Mouse (Mus musculus): Measurements from ENCODE around the gene Hs3st5.
A peak's percentile ranks its signal among the peaks of the same experiment; 100 is the strongest.
"Not testable (repeated sequence)": the region's sequence is repeated elsewhere in the genome, so short reads cannot be mapped to it uniquely, and the experiment has no call there.

Hs3st5 gene

GRCm38 (mm10) chr10:36506727-36507555 lies at the start of gene Hs3st5:
Gene Hs3st5 (plus strand): TSS chr10:36506814.
- DNase-seq, result peak; percentile 41

GRCm38 (mm10) chr10:36468664-36469063 lies 38.0 kb upstream of the Hs3st5 start:
- DNase-seq, result no peak

GRCm38 (mm10) chr10:36471135-36471534 lies 35.5 kb upstream of the Hs3st5 start:
- DNase-seq, result no peak

GRCm38 (mm10) chr10:36474834-36475233 lies 31.8 kb upstream of the Hs3st5 start:
- no peak for DNase-seq

GRCm38 (mm10) chr10:36477543-36477942 lies 29.1 kb upstream of the Hs3st5 start:
- DNase-seq, result no peak

GRCm38 (mm10) chr10:36483362-36483761 lies 23.3 kb upstream of the Hs3st5 start:
- DNase-seq, result no peak

- DNase-seq, result no peak
These were observed 22.6 kb upstream of the Hs3st5 start for GRCm38 (mm10) chr10:36484011-36484410.

GRCm38 (mm10) chr10:36484728-36485300 lies 21.8 kb upstream of the Hs3st5 start:
- DNase-seq, result no peak

- no peak for DNase-seq
These were observed 13.0 kb upstream of the Hs3st5 start for GRCm38 (mm10) chr10:36493566-36493965.

- DNase-seq, result no peak
These were observed 6.9 kb upstream of the Hs3st5 start for GRCm38 (mm10) chr10:36499713-36500112.

- no peak for DNase-seq
These were observed 434 bp upstream of the Hs3st5 start for GRCm38 (mm10) chr10:36506033-36506726.

GRCm38 (mm10) chr10:36507556-36507870 lies 899 bp downstream of the Hs3st5 start:
- DNase-seq, result no peak

- no peak for DNase-seq
These were observed 1.5 kb downstream of the Hs3st5 start for GRCm38 (mm10) chr10:36507991-36508546.

GRCm38 (mm10) chr10:36509477-36509876 lies 2.9 kb downstream of the Hs3st5 start:
- DNase-seq, result no peak

GRCm38 (mm10) chr10:36523881-36524280 lies 17.3 kb downstream of the Hs3st5 start:
- no peak for DNase-seq

GRCm38 (mm10) chr10:36533633-36534335 lies 27.2 kb downstream of the Hs3st5 start:
- no peak for DNase-seq

- DNase-seq, result no peak
These were observed 40.0 kb downstream of the Hs3st5 start for GRCm38 (mm10) chr10:36546622-36547021.

- DNase-seq, result not testable (repeated sequence)
These were observed 41.1 kb downstream of the Hs3st5 start for GRCm38 (mm10) chr10:36547713-36548112.

GRCm38 (mm10) chr10:36554057-36554456 lies 47.4 kb downstream of the Hs3st5 start:
- DNase-seq, result no peak

GRCm38 (mm10) chr10:36554941-36555888 lies 48.6 kb downstream of the Hs3st5 start:
- no peak for DNase-seq

GRCm38 (mm10) chr10:36556128-36556527 lies 49.5 kb downstream of the Hs3st5 start:
- DNase-seq, result no peak

- no peak for DNase-seq
These were observed 51.1 kb downstream of the Hs3st5 start for GRCm38 (mm10) chr10:36557673-36558072.

All from kidney, postnatal 10 days (tissue).